Mouse (Mus musculus) liver, postnatal 0 days (tissue): ENCODE data around the gene Rdh13.

Source experiments
- CTCF ChIP-seq: sonication (generic); IDR thresholded peaks from 2 replicates; pipeline ENCODE4 v1.5.1; 2016; ENCODE audit warnings: antibody characterized with exemption, low read depth
- EP300 ChIP-seq: IDR thresholded peaks from 2 replicates; pipeline ENCODE4 v1.6.1; 2016; ENCODE audit warnings: antibody characterized with exemption, low read depth, mild to moderate bottlenecking

DNA sequence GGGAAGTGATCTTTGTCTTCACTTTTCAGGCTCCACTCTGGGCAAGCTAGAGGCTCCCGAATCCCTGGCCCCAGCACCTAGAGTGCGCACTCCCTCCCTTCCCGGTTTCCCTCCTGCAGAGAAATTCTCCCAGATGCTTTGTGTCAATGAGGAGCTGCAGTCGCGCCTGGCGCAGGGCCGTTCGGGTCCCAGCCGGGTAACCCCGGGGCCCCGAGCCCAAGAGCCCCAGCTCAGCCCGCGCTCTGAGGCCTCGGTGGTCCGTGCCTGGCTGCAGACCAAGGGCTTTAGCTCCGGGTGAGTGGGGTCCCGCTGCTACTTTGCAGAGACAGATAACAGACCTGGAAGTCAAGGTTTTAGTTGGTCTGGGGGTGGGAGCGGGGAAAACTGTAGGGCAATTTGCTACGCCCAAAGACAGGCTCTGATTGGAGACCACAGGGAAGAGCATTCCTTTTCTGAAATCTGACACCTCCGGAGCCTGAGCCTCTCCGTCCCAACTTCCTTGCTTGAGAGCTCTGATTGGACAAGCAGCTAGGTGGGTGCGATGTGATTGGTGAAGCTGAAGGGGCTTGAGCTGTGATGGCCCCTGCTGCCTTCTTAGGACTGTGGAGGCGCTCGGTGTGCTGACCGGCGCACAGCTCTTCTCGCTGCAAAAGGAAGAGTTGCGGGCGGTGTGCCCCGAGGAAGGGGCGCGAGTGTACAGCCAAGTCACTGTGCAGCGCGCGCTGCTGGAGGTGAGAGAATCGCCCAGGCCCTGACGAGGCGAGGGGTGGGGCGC, 32.8 kb upstream of the Rdh13 start:
- TF ChIP-seq CTCF (no peak), EP300 (no peak)
